Mouse (Mus musculus) left cerebral cortex, adult 8-10 months (tissue): ENCODE data around the gene Card6. TPM values are rescaled to one million over a fixed set of nuclear protein-coding genes. Genes with fewer than 3 reads are reported as not detected.
A peak's percentile ranks its signal among the peaks of the same experiment; 100 is the strongest.

ENCODE experiments used
- DNase-seq, 2 experiments: peaks; one replicate each; pipeline ENCODE4 v3.0.0; 2022; ENCODE audit warnings: low spot score in 2 of 2
- total RNA-seq, 4 experiments: library from RNA; stranded (reverse); gene quantifications; 2 replicates each; pipeline ENCODE4 v1.2.4; 2022

Card6 gene
- total RNA-seq, result 1 to 10 TPM; 2.2 to 3.0 (median 2.8) TPM

- DNase-seq, result no peak
These were observed at the start of gene Card6 for GRCm38 (mm10) chr15:5107686-5108654. Gene Card6 (minus strand): TSS chr15:5108539.

GRCm38 (mm10) chr15:5157386-5157785, 49.0 kb upstream of the Card6 start:
- DNase-seq, result no peak

- no peak for DNase-seq
These were observed 48.0 kb upstream of the Card6 start for GRCm38 (mm10) chr15:5156355-5156754.

GRCm38 (mm10) chr15:5155093-5155492, 46.8 kb upstream of the Card6 start:
- DNase-seq, result no peak

GRCm38 (mm10) chr15:5154621-5155020, 46.3 kb upstream of the Card6 start:
- no peak for DNase-seq

- DNase-seq, result no peak
These were observed 43.8 kb upstream of the Card6 start for GRCm38 (mm10) chr15:5152171-5152570.

- DNase-seq, result no peak
These were observed 40.8 kb upstream of the Card6 start for GRCm38 (mm10) chr15:5149187-5149586.

GRCm38 (mm10) chr15:5145196-5145945, 37.0 kb upstream of the Card6 start:
- DNase-seq, result no peak

- peak; percentile 40 to 56 for DNase-seq
These were observed 35.9 kb upstream of the Card6 start for GRCm38 (mm10) chr15:5144021-5144778.

- peak; percentile 43 for DNase-seq
These were observed 35.2 kb upstream of the Card6 start, which contains the start of gene Prkaa1 for GRCm38 (mm10) chr15:5143361-5144020. Gene Prkaa1 (plus strand): TSS chr15:5143861.

- DNase-seq, result no peak
These were observed 34.4 kb upstream of the Card6 start for GRCm38 (mm10) chr15:5142714-5143113.

GRCm38 (mm10) chr15:5142047-5142446, 33.7 kb upstream of the Card6 start:
- DNase-seq, result no peak

- DNase-seq, result no peak
These were observed 32.0 kb upstream of the Card6 start for GRCm38 (mm10) chr15:5140357-5140756.

GRCm38 (mm10) chr15:5139863-5140262, 31.5 kb upstream of the Card6 start:
- DNase-seq, result no peak

- DNase-seq, result no peak
These were observed 31.0 kb upstream of the Card6 start for GRCm38 (mm10) chr15:5139366-5139765.

GRCm38 (mm10) chr15:5138021-5138856, 29.9 kb upstream of the Card6 start:
- no peak for DNase-seq

- no peak for DNase-seq
These were observed 26.7 kb upstream of the Card6 start for GRCm38 (mm10) chr15:5134945-5135483.

GRCm38 (mm10) chr15:5134179-5134578, 25.8 kb upstream of the Card6 start:
- DNase-seq, result no peak

GRCm38 (mm10) chr15:5133301-5133700, 25.0 kb upstream of the Card6 start:
- DNase-seq, result no peak
